9 mouse cellular contexts compared by ENCODE assay signal in genomic region chr11:116093771-116094565, GRCm38 (mm10). TPM values are rescaled to one million over a fixed set of nuclear protein-coding genes. Genes with fewer than 3 reads are reported as not detected.
DNase-seq lines count a peak whose midpoint lies in the region; ATAC-seq and TF ChIP-seq lines count a peak whose summit lies in the region.
"Had no signal": no experiment of that assay in that cellular context is flagged by ENCODE, and none has a peak within 500 bp of the region (broad histone marks: within the 10 kb centered on the region; RNA-seq: fewer than 3 reads in every experiment).

No protein-coding gene starts in this region.

- 29% methylated on average over 16 of the region's 16 CpGs for WGBS in heart, embryonic 16.5 days
- WGBS in thymus, adult 2 months = 39% methylated on average over 16 of the region's 16 CpGs

- peak overlapping the region; percentile 63 for H3K27ac ChIP-seq in layer of hippocampus, adult 2 months
- H3K27ac ChIP-seq in bone marrow macrophage, adult 2 months (ENCODE audit: insufficient read depth, low read depth, low read length) = peak overlapping the region; percentile 88
- peak overlapping the region; percentile 86 for H3K27ac ChIP-seq in heart, embryonic 16.5 days (ENCODE audit: low read length)
- no peak overlapping the region for H3K27ac ChIP-seq in thymus, adult 2 months (ENCODE audit: control insufficient read depth, insufficient read depth, low read length)
- H3K27ac ChIP-seq: embryonic facial prominence, embryonic 15.5 days; neural tube, embryonic 13.5 days had no signal

- TF ChIP-seq CTCF in layer of hippocampus, adult 2 months (conservative IDR thresholded peaks at IDR 0.05) = no peak
- TF ChIP-seq CTCF in bone marrow macrophage, adult 2 months (IDR thresholded peaks at IDR 0.05; ENCODE audit: low read depth, low read length) = no peak
- no peak for TF ChIP-seq CTCF in thymus, adult 2 months (IDR thresholded peaks at IDR 0.05; ENCODE audit: borderline replicate concordance, control insufficient read depth, extremely low read depth, insufficient read depth, low read length, poor library complexity)

- H3K4me1 ChIP-seq in bone marrow macrophage, adult 2 months (ENCODE audit: control insufficient read depth, insufficient read depth, low read length) = peaks cover 24% of the 10 kb centered on the region
- peaks cover 14% of the 10 kb centered on the region for H3K4me1 ChIP-seq in heart, embryonic 16.5 days (ENCODE audit: control insufficient read depth, insufficient read depth, low read length)
- peaks cover 81% of the 10 kb centered on the region for H3K4me1 ChIP-seq in megakaryocyte, embryonic 14.5 days
- H3K4me1 ChIP-seq in thymus, adult 2 months (replicated peaks; ENCODE audit: control insufficient read depth, insufficient read depth, low read length) = no peaks in the 10 kb centered on the region
- H3K4me1 ChIP-seq: neural tube, embryonic 13.5 days had no signal

- no peak for TF ChIP-seq POLR2A in bone marrow macrophage, adult 2 months (IDR thresholded peaks at IDR 0.05; ENCODE audit: borderline replicate concordance, low read depth, low read length)
- no peak for TF ChIP-seq POLR2A in thymus, adult 2 months (IDR thresholded peaks at IDR 0.05; ENCODE audit: control insufficient read depth, extremely low read depth, insufficient read depth, low read length, poor library complexity)

- no peaks in the 10 kb centered on the region for H3K27me3 ChIP-seq in heart, embryonic 16.5 days (ENCODE audit: control insufficient read depth, insufficient read depth, low read length)
- no peaks in the 10 kb centered on the region for H3K27me3 ChIP-seq in megakaryocyte, embryonic 14.5 days (replicated peaks)
- no peaks in the 10 kb centered on the region for H3K27me3 ChIP-seq in thymus, adult 2 months (ENCODE audit: control insufficient read depth, insufficient read depth, low read length)
- H3K27me3 ChIP-seq: embryonic facial prominence, embryonic 15.5 days; neural tube, embryonic 13.5 days had no signal

- DNase-seq in layer of hippocampus, adult 2 months (ENCODE audit: low spot score in 2 of 2) = no peak
- no peak for DNase-seq in layer of hippocampus, adult 11-12 months (ENCODE audit: low spot score)
- DNase-seq in thymus, adult 2 months = no peak
- no peak for DNase-seq in thymus, postnatal 36 days

- peak; percentile 56 for ATAC-seq in heart, embryonic 16.5 days (replicated peaks; ENCODE audit: extremely low read depth, insufficient read depth, low FRiP score)

- H3K36me3 ChIP-seq in heart, embryonic 16.5 days (ENCODE audit: control insufficient read depth, insufficient read depth) = no peaks in the 10 kb centered on the region
- H3K36me3 ChIP-seq in megakaryocyte, embryonic 14.5 days (replicated peaks; ENCODE audit: low read length) = peaks cover 17% of the 10 kb centered on the region
- H3K36me3 ChIP-seq in thymus, adult 2 months (ENCODE audit: control insufficient read depth, insufficient read depth, low read length) = no peaks in the 10 kb centered on the region
- H3K36me3 ChIP-seq: embryonic facial prominence, embryonic 15.5 days; neural tube, embryonic 13.5 days had no signal

- no peak overlapping the region; the same call in 1 of the 2 replicates for H3K4me2 ChIP-seq in heart, embryonic 16.5 days (ENCODE audit: low read depth, low read length)
- H3K4me2 ChIP-seq: embryonic facial prominence, embryonic 15.5 days; neural tube, embryonic 13.5 days had no signal

- H3K4me3 ChIP-seq in layer of hippocampus, adult 2 months = no peak overlapping the region
- H3K4me3 ChIP-seq in bone marrow macrophage, adult 2 months (ENCODE audit: insufficient read depth, low read length) = no peak overlapping the region; the same call in 1 of the 2 replicates
- no peak overlapping the region for H3K4me3 ChIP-seq in heart, embryonic 16.5 days (ENCODE audit: low read length)
- H3K4me3 ChIP-seq in megakaryocyte, embryonic 14.5 days (replicated peaks) = peak overlapping the region; percentile 88
- no peak overlapping the region for H3K4me3 ChIP-seq in thymus, adult 2 months (ENCODE audit: control insufficient read depth, insufficient read depth, low read length)
- H3K4me3 ChIP-seq: embryonic facial prominence, embryonic 15.5 days; neural tube, embryonic 13.5 days had no signal

- H3K9me3 ChIP-seq in heart, embryonic 16.5 days (replicated peaks; ENCODE audit: control insufficient read depth, low read length) = peaks cover 4% of the 10 kb centered on the region
- H3K9me3 ChIP-seq in megakaryocyte, embryonic 14.5 days = peaks cover 4% of the 10 kb centered on the region; the same call in 1 of the 2 replicates
- H3K9me3 ChIP-seq: embryonic facial prominence, embryonic 15.5 days had no signal

- no peak overlapping the region for H3K9ac ChIP-seq in heart, embryonic 16.5 days (ENCODE audit: low read length)
- H3K9ac ChIP-seq: embryonic facial prominence, embryonic 15.5 days; neural tube, embryonic 13.5 days had no signal

RNA-seq across cellular contexts. Expression of gene Wbp2, which starts 7.2 kb away (rescaled TPM):
- total RNA-seq in layer of hippocampus, adult 2 months (2021) = 100 to 1,000 TPM; 417 to 440 TPM
- polyA plus RNA-seq in bone marrow macrophage, adult 2 months (2012; ENCODE audit: insufficient read depth, insufficient read length, missing spikeins) = 134 and 155 TPM in 2 replicates
- polyA plus RNA-seq in heart, embryonic 16.5 days (2015; fragmentation: Nextera tagmentation; extraction: Ambion mirVana) = 143 and 153 TPM in 2 replicates
- polyA plus RNA-seq in megakaryocyte, embryonic 14.5 days (2012; ENCODE audit: insufficient read depth, low replicate concordance) = 842 and 1,717 TPM in 2 replicates
- 288 and 314 TPM in 2 replicates for polyA plus RNA-seq in thymus, adult 2 months (2012; rRNA removed)

RNA-seq across cellular contexts. Expression of gene Unc13d, which starts 16.2 kb away (rescaled TPM):
- 1 to 10 TPM; 1.3 to 2.1 TPM for total RNA-seq in layer of hippocampus, adult 2 months (2021)
- 23.2 and 32.3 TPM in 2 replicates for polyA plus RNA-seq in bone marrow macrophage, adult 2 months (2012; ENCODE audit: insufficient read depth, insufficient read length, missing spikeins)
- polyA plus RNA-seq in heart, embryonic 16.5 days (2015; fragmentation: Nextera tagmentation; extraction: Ambion mirVana) = 3.2 and 5.9 TPM in 2 replicates
- polyA plus RNA-seq in megakaryocyte, embryonic 14.5 days (2012; ENCODE audit: insufficient read depth, low replicate concordance) = 221 and 384 TPM in 2 replicates
- polyA plus RNA-seq in thymus, adult 2 months (2012; rRNA removed) = 95.3 and 98.6 TPM in 2 replicates

RNA-seq across cellular contexts. Expression of gene Trim47, which starts 33.0 kb away (rescaled TPM):
- 1 to 10 TPM; 4.6 to 7.2 TPM for total RNA-seq in layer of hippocampus, adult 2 months (2021)
- 32.1 and 38.5 TPM in 2 replicates for polyA plus RNA-seq in bone marrow macrophage, adult 2 months (2012; ENCODE audit: insufficient read depth, insufficient read length, missing spikeins)
- 79.8 and 89.2 TPM in 2 replicates for polyA plus RNA-seq in heart, embryonic 16.5 days (2015; fragmentation: Nextera tagmentation; extraction: Ambion mirVana)
- 6.9 and 23.5 TPM in 2 replicates for polyA plus RNA-seq in megakaryocyte, embryonic 14.5 days (2012; ENCODE audit: insufficient read depth, low replicate concordance)
- polyA plus RNA-seq in thymus, adult 2 months (2012; rRNA removed) = 27.6 and 30.0 TPM in 2 replicates

RNA-seq across cellular contexts. Expression of gene Trim65, which starts 37.0 kb away (rescaled TPM):
- total RNA-seq in layer of hippocampus, adult 2 months (2021) = 1 to 10 TPM; 6.9 to 7.7 TPM
- 22.4 and 23.4 TPM in 2 replicates for polyA plus RNA-seq in bone marrow macrophage, adult 2 months (2012; ENCODE audit: insufficient read depth, insufficient read length, missing spikeins)
- 5.3 and 6.5 TPM in 2 replicates for polyA plus RNA-seq in heart, embryonic 16.5 days (2015; fragmentation: Nextera tagmentation; extraction: Ambion mirVana)
- 3.0 and 9.5 TPM in 2 replicates for polyA plus RNA-seq in megakaryocyte, embryonic 14.5 days (2012; ENCODE audit: insufficient read depth, low replicate concordance)
- 24.5 and 26.7 TPM in 2 replicates for polyA plus RNA-seq in thymus, adult 2 months (2012; rRNA removed)

RNA-seq across cellular contexts. Expression of gene Mrpl38, which starts 44.7 kb away (rescaled TPM):
- 10 to 100 TPM; 64.6 to 66.8 TPM for total RNA-seq in layer of hippocampus, adult 2 months (2021)
- 19.2 and 31.8 TPM in 2 replicates for polyA plus RNA-seq in bone marrow macrophage, adult 2 months (2012; ENCODE audit: insufficient read depth, insufficient read length, missing spikeins)
- polyA plus RNA-seq in heart, embryonic 16.5 days (2015; fragmentation: Nextera tagmentation; extraction: Ambion mirVana) = 102 and 106 TPM in 2 replicates
- 25.4 and 80.4 TPM in 2 replicates for polyA plus RNA-seq in megakaryocyte, embryonic 14.5 days (2012; ENCODE audit: insufficient read depth, low replicate concordance)
- polyA plus RNA-seq in thymus, adult 2 months (2012; rRNA removed) = 49.0 and 54.7 TPM in 2 replicates
